Mouse (Mus musculus): ENCODE results near the gene Prune2.
A peak's percentile ranks its signal among the peaks of the same experiment; 100 is the strongest.

Gene Prune2

DNA sequence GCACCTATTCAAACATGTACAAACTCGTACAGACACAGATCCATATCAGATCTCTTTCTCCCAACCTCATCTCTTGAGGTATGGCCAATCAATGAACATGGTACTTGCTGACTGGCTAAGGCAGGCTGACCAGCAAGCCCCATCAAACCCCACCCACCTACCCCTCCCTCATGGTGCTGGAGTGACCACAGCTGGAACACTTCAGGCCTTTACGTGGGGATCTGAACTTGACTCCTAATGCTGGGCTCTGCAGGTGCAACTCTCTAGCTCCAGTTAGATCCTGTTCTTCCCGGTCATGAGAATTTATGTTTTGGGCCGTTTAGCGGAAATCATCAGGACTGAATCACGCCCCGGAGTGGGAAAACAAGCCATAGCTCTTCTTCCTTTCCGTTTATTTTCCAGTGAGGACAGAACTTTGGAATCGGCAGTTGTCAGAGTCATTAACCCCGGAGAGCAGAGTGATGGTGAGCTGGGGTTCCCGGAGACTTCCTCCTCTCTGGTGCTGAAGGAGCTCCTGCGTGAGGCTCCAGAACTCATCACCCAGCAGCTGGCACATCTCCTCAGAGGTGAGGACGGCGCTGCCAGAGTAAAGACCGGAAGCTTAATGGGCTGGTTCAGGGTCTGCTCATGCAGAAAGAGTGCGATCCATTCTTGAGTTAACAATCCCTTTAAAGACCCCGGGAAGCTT is 50.4 kb downstream of the Prune2 start:
- no peak for DNase-seq (ENCODE audit: low spot score)

GRCm38 (mm10) chr19:17011261-17011995 is 55.5 kb downstream of the Prune2 start:
- peak; percentile 17 for DNase-seq (ENCODE audit: low spot score)

GRCm38 (mm10) chr19:17013085-17013484 is 57.2 kb downstream of the Prune2 start:
- DNase-seq (ENCODE audit: low spot score), result no peak

DNA sequence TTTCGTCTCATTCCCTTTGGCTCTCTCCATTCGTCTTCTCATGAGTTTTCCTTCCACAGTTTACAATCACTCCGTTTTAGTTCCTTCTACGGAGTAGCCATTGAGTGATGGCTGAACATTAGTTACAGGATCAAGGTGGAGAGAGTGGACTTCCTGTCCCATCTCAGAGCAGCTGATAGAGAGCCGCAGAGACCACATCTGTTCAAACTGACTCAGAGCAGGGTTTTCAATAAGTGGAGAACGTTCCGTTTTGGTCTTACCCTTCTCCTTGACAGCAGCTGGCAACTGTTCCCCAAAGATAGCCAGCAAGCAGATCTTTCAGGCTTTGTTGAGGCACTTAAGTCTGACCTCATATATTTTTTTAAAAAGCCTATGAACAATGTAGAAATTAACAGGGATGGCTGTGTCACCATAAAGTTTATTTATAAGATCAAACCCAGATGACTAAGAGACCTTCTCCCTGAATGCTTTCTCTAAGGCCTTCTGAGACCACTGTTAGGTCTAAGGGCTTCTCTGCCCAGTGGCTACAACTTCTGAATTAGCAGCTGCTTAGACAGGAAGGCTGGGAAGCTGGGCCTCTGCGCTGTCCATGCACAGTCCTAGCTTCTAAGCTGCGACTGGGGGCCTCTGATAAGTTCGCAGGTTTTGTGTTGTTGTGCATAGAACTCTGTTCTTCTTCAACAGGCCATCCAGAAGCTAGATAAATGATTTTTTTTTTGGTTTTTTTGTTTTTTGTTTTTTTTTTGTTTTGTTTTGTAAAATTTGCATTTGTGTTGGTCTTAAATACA is 58.6 kb downstream of the Prune2 start:
- no peak for DNase-seq (ENCODE audit: low spot score)

DNA sequence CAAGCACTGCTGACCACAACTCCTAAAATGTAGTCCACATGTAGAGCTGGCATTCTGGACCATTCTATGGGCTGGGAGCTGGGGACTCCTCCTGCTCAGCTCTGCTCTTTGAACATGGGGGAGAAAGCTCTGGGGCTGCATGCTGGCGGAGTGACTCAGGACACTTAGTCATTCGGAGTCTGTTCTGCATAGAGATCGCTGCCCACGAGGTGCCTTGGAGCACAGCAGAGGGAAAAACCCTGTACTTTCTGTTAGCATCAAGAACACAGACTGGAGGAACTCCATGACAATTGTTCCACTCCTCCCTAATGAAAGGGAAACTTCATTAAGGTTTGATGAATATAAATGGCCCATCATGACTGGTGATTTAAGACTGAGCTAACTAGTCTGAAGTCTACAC is 68.8 kb downstream of the Prune2 start:
- no peak for DNase-seq (ENCODE audit: low spot score)

GRCm38 (mm10) chr19:17030276-17030675 is 74.4 kb downstream of the Prune2 start:
- peak; percentile 64 for DNase-seq (ENCODE audit: low spot score)

- no peak for DNase-seq (ENCODE audit: low spot score)
These were observed 76.4 kb downstream of the Prune2 start for GRCm38 (mm10) chr19:17032314-17032713.

- DNase-seq (ENCODE audit: low spot score), result no peak
These were observed 91.0 kb downstream of the Prune2 start for GRCm38 (mm10) chr19:17046961-17047360.

GRCm38 (mm10) chr19:17055892-17056291 is 100.0 kb downstream of the Prune2 start:
- no peak for DNase-seq (ENCODE audit: low spot score)

- no peak for DNase-seq (ENCODE audit: low spot score)
These were observed 104.2 kb downstream of the Prune2 start for GRCm38 (mm10) chr19:17060106-17060505.

- DNase-seq (ENCODE audit: low spot score), result no peak
These were observed 108.5 kb downstream of the Prune2 start for GRCm38 (mm10) chr19:17064421-17064820.

GRCm38 (mm10) chr19:17069067-17069466 is 113.1 kb downstream of the Prune2 start:
- DNase-seq (ENCODE audit: low spot score), result no peak

DNA sequence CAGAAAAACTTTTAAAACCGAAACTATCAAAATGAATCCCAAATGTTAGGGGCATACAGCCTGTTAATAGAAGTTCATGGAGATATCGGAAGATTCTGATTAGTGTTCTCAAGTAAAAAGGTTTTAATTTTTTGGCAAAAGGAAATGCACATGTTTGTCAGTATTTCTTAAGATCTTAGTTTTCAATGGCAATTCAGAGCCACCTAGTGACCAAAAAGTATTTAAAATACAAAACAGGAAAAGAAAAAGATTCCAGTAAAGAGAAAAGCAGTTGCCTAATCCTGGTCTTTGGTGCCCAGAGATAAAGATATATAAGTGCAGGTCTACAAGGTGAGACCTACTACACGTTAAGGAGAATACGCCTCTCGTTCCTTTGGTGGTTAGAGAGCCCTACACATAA is 115.3 kb downstream of the Prune2 start:
- no peak for DNase-seq (ENCODE audit: low spot score)

DNA sequence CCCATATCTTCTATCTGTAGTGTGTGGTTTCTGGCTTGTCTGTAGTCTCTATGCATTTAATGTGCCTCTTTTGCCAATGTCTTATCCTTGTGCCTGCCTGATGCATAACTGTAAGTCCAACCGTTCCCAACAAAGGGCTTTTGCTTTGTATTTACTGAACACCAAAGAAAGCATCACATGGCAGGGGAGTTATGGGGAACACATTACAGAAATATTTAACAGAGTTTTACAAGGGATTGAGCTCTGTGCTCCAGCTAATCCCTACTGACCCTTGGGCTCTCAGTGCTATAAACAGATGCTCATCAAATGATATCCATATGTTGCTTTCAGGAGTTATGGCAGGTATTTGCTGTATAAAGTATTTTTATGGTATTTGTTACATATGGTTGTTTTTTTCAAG is 116.3 kb downstream of the Prune2 start:
- no peak for DNase-seq (ENCODE audit: low spot score)

DNA sequence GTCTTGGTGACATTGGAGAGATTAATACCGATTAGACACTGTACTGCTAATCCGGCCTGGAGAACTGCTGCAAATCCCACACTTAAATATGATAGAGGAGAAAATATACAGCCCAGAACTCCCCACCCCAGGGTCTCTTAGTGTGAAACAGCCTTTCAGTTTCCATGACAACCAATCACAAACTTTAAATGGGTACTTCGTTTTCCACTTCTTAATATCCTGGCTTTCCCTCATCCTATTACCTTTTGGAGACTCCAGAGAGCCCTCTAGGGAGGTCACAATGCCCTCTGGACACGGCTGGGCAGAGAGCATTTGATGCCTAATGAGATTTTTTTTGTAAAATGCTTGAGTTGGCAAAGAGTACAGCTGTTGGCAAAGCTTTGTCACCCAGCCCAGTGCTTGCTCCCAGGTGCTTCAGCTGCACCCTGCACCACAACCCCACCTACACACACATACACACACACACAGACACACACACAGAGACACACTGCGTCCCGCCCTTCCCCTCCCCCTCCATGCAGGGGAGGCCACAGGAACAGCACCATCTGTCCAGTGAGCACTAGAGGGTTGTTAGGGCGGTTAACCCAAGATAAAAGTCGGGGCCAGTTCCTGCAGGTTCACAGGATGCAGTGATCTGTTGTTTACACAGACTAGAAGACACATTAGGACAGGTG is 122.9 kb downstream of the Prune2 start:
- no peak for DNase-seq (ENCODE audit: low spot score)

- no peak for DNase-seq (ENCODE audit: low spot score)
These were observed 125.5 kb downstream of the Prune2 start for GRCm38 (mm10) chr19:17081382-17081781.

- no peak for DNase-seq (ENCODE audit: low spot score)
These were observed 138.1 kb downstream of the Prune2 start for GRCm38 (mm10) chr19:17094067-17094466.

DNA sequence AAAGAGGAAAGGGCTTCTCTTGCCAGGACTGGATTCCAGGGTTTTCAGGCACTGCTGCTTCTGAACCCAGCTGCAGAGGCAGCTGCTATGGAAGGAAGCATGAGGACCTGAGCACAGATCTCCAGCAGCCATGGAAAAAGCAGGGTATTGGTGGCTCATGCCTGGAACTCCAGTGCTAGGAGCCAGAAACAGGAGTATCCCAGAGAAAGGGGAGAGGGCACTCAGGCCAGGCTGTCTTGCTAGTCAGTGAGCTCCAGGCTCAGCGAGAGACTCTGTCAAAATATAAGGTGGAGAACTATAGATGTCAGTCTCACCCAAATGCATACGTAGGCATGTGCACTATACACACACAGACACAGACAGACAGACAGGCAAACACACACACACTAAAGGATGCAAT is 140.4 kb downstream of the Prune2 start:
- no peak for DNase-seq (ENCODE audit: low spot score)

GRCm38 (mm10) chr19:17097210-17097609 is 141.3 kb downstream of the Prune2 start:
- no peak for DNase-seq (ENCODE audit: low spot score)

GRCm38 (mm10) chr19:17108782-17109181 is 152.9 kb downstream of the Prune2 start:
- no peak for DNase-seq (ENCODE audit: low spot score)

DNA sequence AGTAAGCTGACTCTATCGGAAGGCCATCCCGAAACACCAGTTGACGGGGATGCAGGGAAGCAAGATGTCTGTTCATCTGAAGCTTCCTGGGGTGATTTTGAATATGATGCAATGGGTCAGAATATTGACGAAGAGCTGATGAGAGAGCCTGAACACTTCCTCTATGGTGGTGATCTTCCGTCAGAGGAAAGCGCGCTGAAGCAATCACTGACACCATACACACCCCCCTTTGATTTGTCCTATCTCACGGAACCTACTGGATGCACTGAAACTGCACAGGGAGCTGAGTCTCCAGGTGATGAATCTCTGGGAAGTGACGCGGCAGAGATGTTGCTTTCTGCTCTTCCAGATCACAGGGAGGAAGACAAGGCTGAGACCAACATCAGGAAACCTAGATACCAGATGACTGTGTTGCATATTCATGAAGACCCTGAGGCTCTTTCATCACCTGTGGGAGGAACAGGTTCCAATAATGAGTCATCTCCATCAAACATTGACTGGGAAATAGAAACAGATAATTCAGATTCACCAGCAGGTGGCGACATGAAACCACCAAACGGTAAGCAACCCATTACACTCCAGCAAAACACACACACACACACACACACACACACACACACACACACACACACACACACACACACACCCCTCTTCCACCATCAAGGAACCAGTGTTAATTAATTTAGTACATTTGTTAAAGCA is 168.3 kb downstream of the Prune2 start:
- DNase-seq (ENCODE audit: low spot score), result peak; percentile 27

- DNase-seq (ENCODE audit: low spot score), result no peak
These were observed 169.5 kb downstream of the Prune2 start for GRCm38 (mm10) chr19:17125380-17125779.

Measured in ovary, postnatal 14 days (tissue).